Mouse (Mus musculus): ENCODE data around the gene Gpr85. TPM values are rescaled to one million over a fixed set of nuclear protein-coding genes. Genes with fewer than 3 reads are reported as not detected.
"Not testable (repeated sequence)": the region's sequence is repeated elsewhere in the genome, so short reads cannot be mapped to it uniquely, and the experiment has no call there.

The Gpr85 gene
- polyA plus RNA-seq, 1 experiment from 2014 or later, result 0.20 TPM

DNA sequence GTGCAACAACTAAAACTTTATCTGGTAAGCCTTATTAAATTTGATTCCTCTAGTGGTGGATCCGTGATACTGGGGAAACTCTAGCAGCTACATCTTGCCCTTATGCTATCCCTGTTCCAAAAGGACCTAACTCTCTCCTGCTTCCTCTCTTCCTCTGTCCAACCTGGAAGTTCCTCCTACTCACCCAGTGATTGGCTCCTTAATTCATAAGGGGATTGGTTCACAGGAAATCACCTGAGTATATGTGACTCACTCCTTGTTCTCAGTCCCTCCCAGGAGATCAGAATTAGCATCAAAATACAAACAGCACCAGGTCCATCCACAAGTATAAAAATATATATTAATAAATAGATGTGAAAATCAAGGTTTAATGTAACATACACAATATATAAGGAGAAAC, 20.9 kb upstream of the Gpr85 start:
- ATAC-seq (ENCODE audit: low read depth), result no peak
- Histone ChIP-seq H3K9me3 (replicated peaks; ENCODE audit: control insufficient read depth, low read length) (no peaks in the 10 kb centered on the region), H3K4me3 (ENCODE audit: low read depth, low read length) (no peak overlapping the region)

DNA sequence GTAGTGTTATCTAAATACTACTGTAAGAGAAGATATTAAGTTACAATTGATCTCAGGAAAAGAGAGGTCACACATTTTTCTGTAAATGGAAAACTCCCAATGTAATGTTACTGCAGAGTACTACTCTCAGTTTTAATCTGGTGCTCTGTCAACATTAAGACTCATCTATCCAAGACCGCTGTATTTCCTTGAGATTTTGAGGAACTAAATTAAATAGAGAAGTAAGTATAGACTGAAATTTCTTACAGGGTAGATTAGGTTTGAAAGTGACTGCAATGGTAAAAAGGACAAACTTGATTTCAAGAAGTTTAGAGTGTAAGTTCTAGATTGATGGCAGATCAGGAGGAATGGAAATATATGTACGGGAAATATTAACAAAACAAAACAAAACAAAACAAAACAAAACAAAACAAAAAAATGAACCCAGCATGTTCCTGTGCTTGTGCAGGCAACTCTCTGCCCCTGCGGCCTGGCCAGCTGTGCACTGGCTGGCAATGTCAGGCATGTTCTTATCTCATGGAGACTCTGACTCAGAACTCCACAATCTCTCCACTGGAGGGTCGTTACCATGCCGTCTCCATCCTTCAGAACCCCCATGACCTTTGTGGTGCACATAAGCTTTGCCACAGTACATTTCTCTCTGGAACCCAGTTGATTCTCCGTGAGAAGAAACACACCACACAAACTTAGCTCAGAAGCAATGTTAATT, 20.3 kb upstream of the Gpr85 start:
- Histone ChIP-seq H3K36me3 (ENCODE audit: control insufficient read depth, insufficient read depth) (no peaks in the 10 kb centered on the region), H3K4me3 (ENCODE audit: low read depth, low read length) (no peak overlapping the region), H3K27me3 (ENCODE audit: control insufficient read depth, insufficient read depth, low read depth, low read length) (no peaks in the 10 kb centered on the region), H3K4me2 (ENCODE audit: low read depth, low read length) (no peak overlapping the region), H3K27ac (ENCODE audit: low read length) (no peak overlapping the region), H3K9ac (ENCODE audit: low read depth, low read length) (no peak overlapping the region), H3K9me3 (replicated peaks; ENCODE audit: control insufficient read depth, low read length) (no peaks in the 10 kb centered on the region), H3K4me1 (ENCODE audit: control insufficient read depth, low read depth, low read length) (no peaks in the 10 kb centered on the region)
- no peak for ATAC-seq (ENCODE audit: low read depth)
- WGBS (ENCODE audit: insufficient replicate concordance), result 54% methylated on average over 6 of the region's 6 CpGs

More for the DNA sequence above, 20.9 kb upstream of the Gpr85 start:
- Histone ChIP-seq H3K9ac (ENCODE audit: low read depth, low read length) (no peak overlapping the region), H3K36me3 (ENCODE audit: control insufficient read depth, insufficient read depth) (no peaks in the 10 kb centered on the region), H3K27me3 (ENCODE audit: control insufficient read depth, insufficient read depth, low read depth, low read length) (no peaks in the 10 kb centered on the region), H3K4me2 (ENCODE audit: low read depth, low read length) (no peak overlapping the region), H3K27ac (ENCODE audit: low read length) (no peak overlapping the region), H3K4me1 (ENCODE audit: control insufficient read depth, low read depth, low read length) (no peaks in the 10 kb centered on the region)
- 64% methylated on average over 1 of the region's 1 CpGs for WGBS (ENCODE audit: insufficient replicate concordance)

DNA sequence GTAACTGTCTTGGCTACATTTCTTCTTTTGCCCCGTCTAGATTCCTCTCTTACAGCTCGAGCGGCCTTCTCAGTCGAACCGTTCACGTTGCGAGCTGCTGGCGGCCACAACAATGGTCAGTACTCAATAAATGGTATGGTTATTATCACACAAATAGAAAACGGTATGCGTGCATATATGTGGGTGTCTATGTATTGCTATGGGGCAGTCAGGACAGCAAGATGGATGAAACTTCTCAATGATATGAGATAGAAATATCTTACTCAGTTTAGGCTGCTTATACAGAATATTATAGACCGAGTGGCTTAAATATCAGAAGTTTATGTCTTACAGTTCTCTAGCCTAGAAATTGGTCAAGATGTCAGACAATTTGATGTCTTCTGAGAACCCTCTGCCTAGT, 14.5 kb upstream of the Gpr85 start:
- H3K36me3 ChIP-seq (ENCODE audit: control insufficient read depth, insufficient read depth), result no peaks in the 10 kb centered on the region
- H3K27me3 ChIP-seq (ENCODE audit: control insufficient read depth, insufficient read depth, low read depth, low read length), result no peaks in the 10 kb centered on the region
- H3K9me3 ChIP-seq (replicated peaks; ENCODE audit: control insufficient read depth, low read length), result no peaks in the 10 kb centered on the region
- H3K27ac ChIP-seq (ENCODE audit: low read length), result no peak overlapping the region
- 38% methylated on average over 11 of the region's 11 CpGs for WGBS (ENCODE audit: insufficient replicate concordance)
- no peak overlapping the region for H3K9ac ChIP-seq (ENCODE audit: low read depth, low read length)
- no peak overlapping the region for H3K4me3 ChIP-seq (ENCODE audit: low read depth, low read length)
- no peaks in the 10 kb centered on the region for H3K4me1 ChIP-seq (ENCODE audit: control insufficient read depth, low read depth, low read length)
- no peak for ATAC-seq (ENCODE audit: low read depth)
- H3K4me2 ChIP-seq (ENCODE audit: low read depth, low read length), result no peak overlapping the region

DNA sequence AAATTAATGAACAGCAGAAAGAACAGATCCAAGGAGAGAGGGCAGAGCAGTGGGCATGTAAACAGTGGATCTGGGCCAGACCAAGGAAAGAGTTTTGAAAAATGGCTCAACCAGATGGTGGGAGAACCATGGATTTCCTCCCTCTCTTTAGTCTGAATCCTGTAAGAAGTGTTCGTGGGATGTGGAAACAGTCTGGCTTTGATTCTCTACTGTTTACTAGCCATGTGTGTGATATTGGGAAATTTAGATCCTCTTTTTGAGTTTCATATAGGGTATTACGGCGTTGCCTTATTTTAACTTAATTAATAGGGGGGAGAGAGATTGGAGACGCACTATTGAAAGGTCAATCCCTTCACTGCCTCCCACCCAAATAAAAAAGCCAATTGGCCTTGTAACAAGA, 13.5 kb upstream of the Gpr85 start:
- WGBS (ENCODE audit: insufficient replicate concordance), result 75% methylated on average over 4 of the region's 4 CpGs
- Histone ChIP-seq H3K4me3 (ENCODE audit: low read depth, low read length) (no peak overlapping the region), H3K27ac (ENCODE audit: low read length) (no peak overlapping the region), H3K4me2 (ENCODE audit: low read depth, low read length) (no peak overlapping the region), H3K9me3 (replicated peaks; ENCODE audit: control insufficient read depth, low read length) (no peaks in the 10 kb centered on the region), H3K36me3 (ENCODE audit: control insufficient read depth, insufficient read depth) (no peaks in the 10 kb centered on the region), H3K9ac (ENCODE audit: low read depth, low read length) (no peak overlapping the region), H3K4me1 (ENCODE audit: control insufficient read depth, low read depth, low read length) (no peaks in the 10 kb centered on the region), H3K27me3 (ENCODE audit: control insufficient read depth, insufficient read depth, low read depth, low read length) (no peaks in the 10 kb centered on the region)
- ATAC-seq (ENCODE audit: low read depth), result no peak

DNA sequence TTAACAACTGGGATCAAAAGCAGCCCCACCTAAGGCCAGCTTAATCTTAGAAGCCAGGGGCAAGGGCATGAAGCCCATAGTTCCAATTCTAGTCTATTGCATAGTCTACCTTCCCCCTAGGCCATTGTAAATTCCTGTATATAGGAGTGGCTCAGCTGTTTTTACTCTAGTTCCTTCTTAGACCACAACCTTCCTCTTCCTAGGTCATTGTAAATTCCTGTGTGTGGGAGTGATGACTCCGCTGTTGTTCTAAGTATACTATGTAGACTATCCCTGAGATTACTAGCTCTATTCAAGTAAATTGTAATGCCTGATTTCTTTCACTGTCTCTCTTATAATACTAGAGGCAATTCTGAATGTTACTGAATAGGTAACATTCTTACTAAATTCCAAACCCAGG, 6.3 kb upstream of the Gpr85 start:
- 67% methylated on average over 1 of the region's 1 CpGs for WGBS (ENCODE audit: insufficient replicate concordance)
- ATAC-seq (ENCODE audit: low read depth), result not testable (repeated sequence)

DNA sequence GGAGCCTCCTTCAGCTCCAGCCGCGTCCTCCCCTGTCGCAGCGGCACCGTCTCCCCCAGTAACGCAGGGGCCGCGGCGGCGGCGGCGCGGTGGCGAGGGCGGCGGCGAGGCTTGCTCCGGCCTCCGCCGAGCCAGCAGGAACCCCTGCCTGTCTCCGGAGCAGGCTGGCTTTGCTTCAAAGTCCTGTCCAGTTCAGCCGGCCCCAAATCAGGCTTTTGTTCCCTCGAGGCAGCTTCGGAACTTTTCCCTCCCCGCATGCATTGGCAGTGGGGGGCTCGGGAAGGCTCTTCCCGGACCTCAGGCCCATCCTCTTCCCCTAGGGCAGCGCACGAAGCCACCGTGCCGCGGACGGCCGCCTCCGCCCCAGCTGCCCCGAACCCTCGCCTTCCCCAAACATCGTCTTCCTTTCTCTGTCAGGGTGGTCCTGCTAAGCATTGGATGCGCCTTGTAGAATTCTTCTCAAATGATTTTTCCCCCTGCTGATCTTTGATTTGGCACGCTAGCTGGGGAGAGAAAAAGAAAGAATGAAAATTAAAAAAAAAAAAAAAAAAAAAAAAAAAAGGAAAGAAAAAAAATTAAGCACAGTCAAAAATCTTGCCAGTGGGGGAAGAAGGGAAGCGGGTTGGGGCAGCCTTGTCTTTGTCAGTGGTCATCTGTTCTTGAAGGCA, 931 bp downstream of the Gpr85 start:
- H3K36me3 ChIP-seq (ENCODE audit: control insufficient read depth, insufficient read depth), result no peaks in the 10 kb centered on the region
- no peaks in the 10 kb centered on the region for H3K9me3 ChIP-seq (replicated peaks; ENCODE audit: control insufficient read depth, low read length)
- H3K4me3 ChIP-seq (ENCODE audit: low read depth, low read length), result peak overlapping the region; percentile 55
- H3K4me2 ChIP-seq (ENCODE audit: low read depth, low read length), result peak overlapping the region; percentile 74
- no peak overlapping the region for H3K27ac ChIP-seq (ENCODE audit: low read length)
- H3K4me1 ChIP-seq (ENCODE audit: control insufficient read depth, low read depth, low read length), result no peaks in the 10 kb centered on the region; the same call in 1 of the 2 replicates
- under 1% methylated on average over 41 of the region's 41 CpGs for WGBS (ENCODE audit: insufficient replicate concordance)
- peaks cover 22% of the 10 kb centered on the region for H3K27me3 ChIP-seq (ENCODE audit: control insufficient read depth, insufficient read depth, low read depth, low read length)
- peak overlapping the region; percentile 37; the same call in 1 of the 2 replicates for H3K9ac ChIP-seq (ENCODE audit: low read depth, low read length)
- peak; percentile 35; the same call in 1 of the 2 replicates for ATAC-seq (ENCODE audit: low read depth)

More for the DNA sequence above, 6.3 kb upstream of the Gpr85 start:
- not testable (repeated sequence) for H3K36me3 ChIP-seq (ENCODE audit: control insufficient read depth, insufficient read depth); H3K4me1 ChIP-seq (ENCODE audit: control insufficient read depth, low read depth, low read length); H3K27ac ChIP-seq (ENCODE audit: low read length); H3K27me3 ChIP-seq (ENCODE audit: control insufficient read depth, insufficient read depth, low read depth, low read length); H3K4me2 ChIP-seq (ENCODE audit: low read depth, low read length); H3K9me3 ChIP-seq (replicated peaks; ENCODE audit: control insufficient read depth, low read length); H3K9ac ChIP-seq (ENCODE audit: low read depth, low read length); H3K4me3 ChIP-seq (ENCODE audit: low read depth, low read length)

DNA sequence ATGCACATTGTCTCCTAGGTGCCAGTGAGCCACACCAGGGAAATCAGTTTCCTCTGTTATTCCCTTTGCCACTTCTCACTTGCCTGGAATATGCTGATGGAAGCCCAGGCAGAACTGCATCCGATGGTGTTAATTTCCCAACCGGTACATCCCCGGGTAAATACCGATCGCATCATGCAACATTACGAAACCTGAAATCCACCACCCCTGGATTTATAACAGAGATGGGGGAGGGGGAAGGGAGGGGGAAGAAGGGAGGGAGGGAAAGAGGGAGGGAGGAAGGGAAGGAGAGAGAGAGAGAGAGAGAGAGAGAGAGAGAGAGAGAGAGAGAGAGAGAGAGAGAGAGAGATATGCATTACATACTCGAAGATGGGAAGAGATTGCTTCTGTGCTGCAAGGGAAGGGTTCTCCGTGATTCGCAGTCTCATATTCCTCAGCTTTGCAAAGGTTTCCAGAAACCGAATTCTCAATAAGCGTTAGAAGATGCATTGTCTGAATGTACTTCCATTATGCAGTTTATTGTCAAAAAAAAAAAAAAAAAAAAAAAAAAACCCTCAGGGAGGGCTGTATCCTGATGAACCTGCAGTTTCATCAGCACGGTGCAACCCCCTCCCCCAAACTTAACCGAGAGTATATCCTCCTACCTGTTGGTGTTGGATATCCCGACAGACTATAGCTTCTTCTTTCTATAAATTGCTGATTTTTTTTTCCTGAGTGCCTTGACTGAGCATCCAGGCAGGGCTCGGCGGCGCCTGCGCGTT, 1.6 kb downstream of the Gpr85 start:
- Histone ChIP-seq H3K27ac (ENCODE audit: low read length) (no peak overlapping the region), H3K4me3 (ENCODE audit: low read depth, low read length) (peak overlapping the region; percentile 55)
- WGBS (ENCODE audit: insufficient replicate concordance), result 3% methylated on average over 19 of the region's 19 CpGs

DNA sequence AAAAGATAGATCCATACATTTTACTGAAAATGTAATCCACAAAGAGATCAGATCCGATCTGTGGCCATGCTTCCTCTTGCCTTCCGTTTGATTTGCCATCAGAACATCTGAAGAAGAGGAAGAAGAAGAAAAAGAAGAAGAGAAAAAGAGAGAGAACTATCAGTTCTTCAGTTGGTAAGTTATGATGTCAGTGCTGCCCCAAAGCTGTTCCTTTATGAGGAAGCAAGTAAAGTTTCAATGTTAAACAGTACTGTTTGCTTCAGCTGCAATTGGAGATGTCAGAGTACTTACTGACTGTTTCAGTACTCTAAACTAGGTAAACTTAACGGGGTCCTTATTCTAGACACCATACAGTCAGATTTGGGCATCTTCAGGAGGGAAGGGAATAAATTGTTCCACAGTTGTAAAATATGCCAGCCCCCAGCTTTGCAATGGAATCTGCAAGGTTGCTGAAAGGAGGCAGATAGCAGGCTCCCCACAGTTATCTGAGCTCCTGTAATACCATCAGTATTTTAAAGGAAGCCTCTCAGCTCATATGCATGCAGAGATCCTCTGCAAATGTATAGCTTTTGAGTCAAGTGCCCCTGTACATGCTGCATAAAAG, 2.7 kb downstream of the Gpr85 start:
- 31% methylated on average over 3 of the region's 3 CpGs for WGBS (ENCODE audit: insufficient replicate concordance)
- Histone ChIP-seq H3K27ac (ENCODE audit: low read length) (no peak overlapping the region), H3K36me3 (ENCODE audit: control insufficient read depth, insufficient read depth) (no peaks in the 10 kb centered on the region), H3K4me3 (ENCODE audit: low read depth, low read length) (no peak overlapping the region), H3K9me3 (replicated peaks; ENCODE audit: control insufficient read depth, low read length) (no peaks in the 10 kb centered on the region), H3K27me3 (ENCODE audit: control insufficient read depth, insufficient read depth, low read depth, low read length) (peaks cover 22% of the 10 kb centered on the region), H3K4me1 (ENCODE audit: control insufficient read depth, low read depth, low read length) (no peaks in the 10 kb centered on the region; the same call in 1 of the 2 replicates), H3K9ac (ENCODE audit: low read depth, low read length) (no peak overlapping the region), H3K4me2 (ENCODE audit: low read depth, low read length) (no peak overlapping the region)
- no peak for ATAC-seq (ENCODE audit: low read depth)

More for the DNA sequence above, 1.6 kb downstream of the Gpr85 start:
- Histone ChIP-seq H3K9me3 (replicated peaks; ENCODE audit: control insufficient read depth, low read length) (no peaks in the 10 kb centered on the region), H3K27me3 (ENCODE audit: control insufficient read depth, insufficient read depth, low read depth, low read length) (peaks cover 22% of the 10 kb centered on the region), H3K4me2 (ENCODE audit: low read depth, low read length) (peak overlapping the region; percentile 74), H3K4me1 (ENCODE audit: control insufficient read depth, low read depth, low read length) (no peaks in the 10 kb centered on the region; the same call in 1 of the 2 replicates), H3K9ac (ENCODE audit: low read depth, low read length) (peak overlapping the region; percentile 37; the same call in 1 of the 2 replicates), H3K36me3 (ENCODE audit: control insufficient read depth, insufficient read depth) (no peaks in the 10 kb centered on the region)
- ATAC-seq (ENCODE audit: low read depth), result no peak
